Mouse (Mus musculus) MEL (cell line): ENCODE measurements around the gene Gap43. TPM values are rescaled to one million over a fixed set of nuclear protein-coding genes. Genes with fewer than 3 reads are reported as not detected.

Source experiments
- DNase-seq: peaks from one replicate; pipeline ENCODE4 v3.0.0; 2011; ENCODE audit warnings: low read depth, low spot score
- H3K27ac ChIP-seq: 2 replicates; pipeline ENCODE4 v1.5.1; 2012; ENCODE audit warnings: low read depth, mild to moderate bottlenecking, control low read depth, low read length, moderate library complexity; ENCODE audit not compliant: control insufficient read depth
- H3K27me3 ChIP-seq, 2 experiments: fragments of 150-350 bp in 1 of 2; sonication (generic) in 1 of 2; 2 replicates each; pipeline ENCODE4 v1.6.1; 2012; ENCODE audit warnings: low read length in 2 of 2, mild to moderate bottlenecking in 2 of 2, improper control_type of control experiment in 1 of 2, moderate library complexity in 1 of 2; ENCODE audit not compliant: insufficient read depth in 2 of 2, control insufficient read depth in 1 of 2
- H3K36me3 ChIP-seq, 2 experiments: 2 replicates each; pipeline ENCODE4 v1.6.1; 2012 to 2014; ENCODE audit warnings: low read length in 2 of 2, improper control_type of control experiment in 1 of 2, inconsistent platforms in 1 of 2, mild to moderate bottlenecking in 1 of 2; ENCODE audit not compliant: insufficient read depth in 2 of 2, control insufficient read depth in 1 of 2
- H3K4me1 ChIP-seq, 2 experiments: fragments of 150-350 bp in 1 of 2; sonication (generic) in 1 of 2; 2 replicates each; pipeline ENCODE4 v1.6.1; 2012; ENCODE audit warnings: low read length in 2 of 2, improper control_type of control experiment in 1 of 2, mild to moderate bottlenecking in 1 of 2; ENCODE audit not compliant: insufficient read depth in 2 of 2, control insufficient read depth in 1 of 2
- H3K4me3 ChIP-seq, 2 experiments: fragments of 150-350 bp in 1 of 2; sonication (generic) in 1 of 2; 2 replicates each; pipeline ENCODE4 v1.5.1; 2012; ENCODE audit warnings: low read depth in 2 of 2, low read length in 2 of 2, mild to moderate bottlenecking in 2 of 2, moderate library complexity in 2 of 2, control low read depth in 1 of 2, improper control_type of control experiment in 1 of 2; ENCODE audit not compliant: control insufficient read depth in 1 of 2, insufficient read depth in 1 of 2
- H3K79me2 ChIP-seq: 2 replicates; pipeline ENCODE4 v1.6.1; 2012; ENCODE audit warnings: mild to moderate bottlenecking, low read length, moderate library complexity; ENCODE audit not compliant: control insufficient read depth, poor library complexity, insufficient read depth
- H3K9ac ChIP-seq: 2 replicates; pipeline ENCODE4 v1.6.1; 2012; ENCODE audit warnings: low read depth, mild to moderate bottlenecking, control low read depth, low read length, moderate library complexity; ENCODE audit not compliant: control insufficient read depth, poor library complexity, severe bottlenecking
- H3K9me3 ChIP-seq: fragments of 150-350 bp; sonication (generic); replicated peaks from 2 replicates; pipeline ENCODE4 v1.6.1; 2012; ENCODE audit warnings: mild to moderate bottlenecking, low read length, improper control_type of control experiment, moderate library complexity; ENCODE audit not compliant: insufficient read depth
- BHLHE40 ChIP-seq: IDR thresholded peaks from 2 replicates; pipeline ENCODE4 v1.6.1; 2012; ENCODE audit warnings: low read depth, mild to moderate bottlenecking, inconsistent platforms, low read length, improper control_type of control experiment, borderline replicate concordance
- CHD2 ChIP-seq: IDR thresholded peaks from 2 replicates; pipeline ENCODE4 v1.6.1; 2011; ENCODE audit warnings: low read length, improper control_type of control experiment
- E2F4 ChIP-seq: IDR thresholded peaks from 2 replicates; pipeline ENCODE4 v1.6.1; 2011; ENCODE audit warnings: low read depth, low read length, improper control_type of control experiment, borderline replicate concordance
- ELF1 ChIP-seq: IDR thresholded peaks from 2 replicates; pipeline ENCODE4 v1.6.1; 2014; ENCODE audit warnings: low read depth, mild to moderate bottlenecking, inconsistent platforms, low read length, improper control_type of control experiment, moderate library complexity
- ETS1 ChIP-seq: IDR thresholded peaks from 2 replicates; pipeline ENCODE4 v1.6.1; 2012; ENCODE audit warnings: low read depth, mild to moderate bottlenecking, inconsistent platforms, low read length, improper control_type of control experiment, moderate library complexity
- GABPA ChIP-seq: IDR thresholded peaks from 2 replicates; pipeline ENCODE4 v1.6.1; 2012; ENCODE audit warnings: low read depth, mild to moderate bottlenecking, inconsistent platforms, low read length, improper control_type of control experiment, moderate library complexity
- JUND ChIP-seq: IDR thresholded peaks from 2 replicates; pipeline ENCODE4 v1.6.1; 2011; ENCODE audit warnings: low read depth, mild to moderate bottlenecking, improper control_type of control experiment, low read length
- KAT2A ChIP-seq: conservative IDR thresholded peaks from 2 replicates; pipeline ENCODE4 v1.6.1; 2012; ENCODE audit warnings: low read depth, low read length, improper control_type of control experiment, inconsistent platforms
- MAFK ChIP-seq: IDR thresholded peaks from 2 replicates; pipeline ENCODE4 v1.6.1; 2011; ENCODE audit warnings: low read depth, mild to moderate bottlenecking, low read length, improper control_type of control experiment, borderline replicate concordance
- MAX ChIP-seq: IDR thresholded peaks from 2 replicates; pipeline ENCODE4 v1.6.1; 2011; ENCODE audit warnings: low read length, improper control_type of control experiment
- MAZ ChIP-seq: IDR thresholded peaks from 2 replicates; pipeline ENCODE4 v1.6.1; 2012; ENCODE audit warnings: low read depth, mild to moderate bottlenecking, inconsistent platforms, low read length, improper control_type of control experiment
- MEF2A ChIP-seq: IDR thresholded peaks from 2 replicates; pipeline ENCODE4 v1.6.1; 2014; ENCODE audit warnings: low read depth, mild to moderate bottlenecking, inconsistent platforms, low read length, improper control_type of control experiment; ENCODE audit not compliant: poor library complexity, insufficient replicate concordance, severe bottlenecking; ENCODE audit errors: extremely low read depth
- MYB ChIP-seq: IDR thresholded peaks from 2 replicates; pipeline ENCODE4 v1.6.1; 2011; ENCODE audit warnings: mild to moderate bottlenecking, low read depth, low read length, improper control_type of control experiment
- MYC ChIP-seq: IDR thresholded peaks from 2 replicates; pipeline ENCODE4 v1.6.1; 2011; ENCODE audit warnings: low read depth, mild to moderate bottlenecking, low read length, improper control_type of control experiment, moderate library complexity
- NELFE ChIP-seq: IDR thresholded peaks from 2 replicates; pipeline ENCODE4 v1.6.1; 2011; ENCODE audit warnings: low read depth, low read length, improper control_type of control experiment
- POLR2A ChIP-seq, 2 experiments: IDR thresholded peaks; 2 replicates each; pipeline ENCODE4 v1.6.1; 2011 to 2012; ENCODE audit warnings: low read length in 2 of 2, mild to moderate bottlenecking in 2 of 2, control low read depth in 1 of 2, improper control_type of control experiment in 1 of 2, low read depth in 1 of 2, moderate library complexity in 1 of 2; ENCODE audit not compliant: control insufficient read depth in 1 of 2, insufficient read depth in 1 of 2, poor library complexity in 1 of 2
- SIN3A ChIP-seq: IDR thresholded peaks from 2 replicates; pipeline ENCODE4 v1.6.1; 2012; ENCODE audit warnings: low read length, improper control_type of control experiment, inconsistent platforms
- TAL1 ChIP-seq: IDR thresholded peaks from 2 replicates; pipeline ENCODE4 v1.6.1; 2012; ENCODE audit warnings: mild to moderate bottlenecking, inconsistent platforms, low read length, moderate library complexity, mixed read lengths
- TBP ChIP-seq: IDR thresholded peaks from 2 replicates; pipeline ENCODE4 v1.8.0; 2011; ENCODE audit warnings: low read depth, low read length, improper control_type of control experiment
- UBTF ChIP-seq: IDR thresholded peaks from 2 replicates; pipeline ENCODE4 v1.6.1; 2012; ENCODE audit warnings: low read depth, mild to moderate bottlenecking, inconsistent platforms, low read length, improper control_type of control experiment, moderate library complexity, borderline replicate concordance; ENCODE audit not compliant: insufficient read depth
- USF1 ChIP-seq: IDR thresholded peaks from 2 replicates; pipeline ENCODE4 v1.6.1; 2014; ENCODE audit warnings: low read depth, mild to moderate bottlenecking, inconsistent platforms, low read length, improper control_type of control experiment, moderate library complexity
- ZKSCAN1 ChIP-seq: IDR thresholded peaks from 2 replicates; pipeline ENCODE4 v1.6.1; 2012; ENCODE audit warnings: low read depth, mild to moderate bottlenecking, inconsistent platforms, low read length, improper control_type of control experiment, moderate library complexity
- ZNF384 ChIP-seq: IDR thresholded peaks from 2 replicates; pipeline ENCODE4 v1.6.1; 2012; ENCODE audit warnings: low read depth, mild to moderate bottlenecking, inconsistent platforms, low read length, improper control_type of control experiment
- polyA plus RNA-seq, 2 experiments: library from polyadenylated mRNA; stranded (reverse) in 1 of 2; unstranded in 1 of 2; fragments of >175 nt in 1 of 2; fragments of >200 nt in 1 of 2; gene quantifications; 2 replicates each; pipeline versions ENCODE4 v1.2.1 to v1.2.4; 2012; ENCODE audit warnings: low replicate concordance in 2 of 2, low read depth in 1 of 2; ENCODE audit not compliant: insufficient read length in 2 of 2, insufficient read depth in 1 of 2, missing spikeins in 1 of 2
- total RNA-seq: library from RNA; depleted of rRNA; stranded (reverse); fragments of 300-350 nt; gene quantifications from 2 replicates; pipeline ENCODE4 v1.2.3, GENCODE M21; 2012

Gap43 gene
- total and polyA plus RNA-seq, 3 experiments = not detected

GRCm38 (mm10) chr16:42294481-42294880, 46.0 kb downstream of the Gap43 start:
- Histone ChIP-seq H3K36me3 (no peaks in the 10 kb centered on the region), H3K27ac (no peak overlapping the region), H3K9me3 (no peaks in the 10 kb centered on the region), H3K4me1 (no peaks in the 10 kb centered on the region), H3K9ac (no peak overlapping the region), H3K27me3 (no peaks in the 10 kb centered on the region), H3K4me3 (no peak overlapping the region), H3K79me2 (no peaks in the 10 kb centered on the region)
- DNase-seq = no peak
- TF ChIP-seq ETS1 (no peak), TAL1 (no peak), MYC (no peak), MYB (no peak), KAT2A (no peak), UBTF (no peak), E2F4 (no peak), MEF2A (no peak), USF1 (no peak), POLR2A (IDR thresholded peaks at IDR 0.05; ENCODE audit: control insufficient read depth in 1 of 2, insufficient read depth in 1 of 2, low read depth in 1 of 2, low read length in 2 of 2, poor library complexity in 1 of 2) (no peak)

DNA sequence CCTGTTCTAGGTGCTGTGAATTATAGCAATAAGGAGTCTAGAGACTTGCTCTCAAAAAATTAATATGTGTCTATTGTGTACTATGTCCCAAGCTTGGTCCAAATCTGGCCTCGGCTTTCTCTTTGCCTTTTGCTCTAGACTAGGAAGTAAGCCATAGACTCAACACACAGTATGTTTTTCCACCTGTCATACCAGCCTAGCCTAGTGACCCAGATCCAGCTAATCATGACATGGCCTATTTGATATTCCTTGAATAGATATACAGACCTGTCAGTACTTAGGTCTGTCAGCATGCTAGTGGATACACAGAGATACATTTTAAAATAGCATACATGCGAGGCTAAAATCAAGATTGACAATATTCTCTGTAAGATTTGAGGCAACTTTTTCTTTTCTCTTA, 46.4 kb downstream of the Gap43 start:
- Histone ChIP-seq H3K4me3 (no peak overlapping the region), H3K27me3 (no peaks in the 10 kb centered on the region), H3K27ac (no peak overlapping the region), H3K4me1 (no peaks in the 10 kb centered on the region)
- DNase-seq = no peak
- TF ChIP-seq E2F4 (no peak), SIN3A (no peak), CHD2 (no peak), ETS1 (no peak), ZNF384 (no peak), MAZ (no peak), ELF1 (no peak), TAL1 (no peak), USF1 (no peak), JUND (no peak), ZKSCAN1 (no peak), UBTF (no peak), MAFK (no peak), MYB (no peak), TBP (no peak), NELFE (no peak), GABPA (no peak), BHLHE40 (no peak), MAX (no peak)
- TF ChIP-seq, all 39 proteins: peak for 0
- no peaks in the 10 kb centered on the region for H3K9me3 ChIP-seq
- H3K79me2 ChIP-seq = no peaks in the 10 kb centered on the region
- no peaks in the 10 kb centered on the region for H3K36me3 ChIP-seq
- H3K9ac ChIP-seq = no peak overlapping the region
